Mouse (Mus musculus) kidney, adult 8-10 months (tissue): ENCODE data around the gene Slc39a9.

Experiments
- DNase-seq, 2 experiments: peaks; one replicate each; pipeline ENCODE4 v3.0.0; 2022

The Slc39a9 gene

GRCm38 (mm10) chr12:80654659-80655025, 11.0 kb downstream of the Slc39a9 start:
- no peak for DNase-seq

GRCm38 (mm10) chr12:80658661-80659060, 15.0 kb downstream of the Slc39a9 start:
- DNase-seq, result no peak

GRCm38 (mm10) chr12:80662322-80662721, 18.6 kb downstream of the Slc39a9 start:
- DNase-seq, result no peak

- no peak for DNase-seq
These were observed 20.3 kb downstream of the Slc39a9 start for GRCm38 (mm10) chr12:80663935-80664334.

GRCm38 (mm10) chr12:80668391-80668790, 24.7 kb downstream of the Slc39a9 start:
- DNase-seq, result no peak

GRCm38 (mm10) chr12:80673170-80673569, 29.5 kb downstream of the Slc39a9 start:
- peak; percentile 44 to 67 for DNase-seq

- DNase-seq, result peak; percentile 12 to 34
These were observed 37.7 kb downstream of the Slc39a9 start for GRCm38 (mm10) chr12:80681340-80681739.

- DNase-seq, result no peak
These were observed 39.9 kb downstream of the Slc39a9 start for GRCm38 (mm10) chr12:80683554-80683953.

- DNase-seq, result no peak
These were observed 40.6 kb downstream of the Slc39a9 start for GRCm38 (mm10) chr12:80684316-80684715.

GRCm38 (mm10) chr12:80687788-80688211, 44.1 kb downstream of the Slc39a9 start:
- peak; percentile 16 to 32 for DNase-seq

GRCm38 (mm10) chr12:80689696-80690095, 46.0 kb downstream of the Slc39a9 start:
- no peak for DNase-seq

- peak; percentile 13 to 19 for DNase-seq
These were observed 48.0 kb downstream of the Slc39a9 start for GRCm38 (mm10) chr12:80691671-80692091.

GRCm38 (mm10) chr12:80692269-80692972, 48.7 kb downstream of the Slc39a9 start, which contains the start of gene Plekhd1:
TSS of gene Plekhd1 (plus strand) at chr12:80692591.
- peak; percentile 65 to 77 for DNase-seq

- no peak for DNase-seq
These were observed 50.0 kb downstream of the Slc39a9 start for GRCm38 (mm10) chr12:80693700-80694099.

- DNase-seq, result peak in 1 of 2 experiments; percentile 17
These were observed 51.3 kb downstream of the Slc39a9 start for GRCm38 (mm10) chr12:80695004-80695403.

GRCm38 (mm10) chr12:80698526-80699143, 55.0 kb downstream of the Slc39a9 start:
- DNase-seq, result no peak

- DNase-seq, result no peak
These were observed 55.5 kb downstream of the Slc39a9 start for GRCm38 (mm10) chr12:80699144-80699531.

- no peak for DNase-seq
These were observed 57.6 kb downstream of the Slc39a9 start for GRCm38 (mm10) chr12:80701332-80701731.

- DNase-seq, result no peak
These were observed 62.7 kb downstream of the Slc39a9 start for GRCm38 (mm10) chr12:80706208-80706914.

- no peak for DNase-seq
These were observed 63.4 kb downstream of the Slc39a9 start for GRCm38 (mm10) chr12:80706915-80707604.

- DNase-seq, result no peak
These were observed 72.2 kb downstream of the Slc39a9 start for GRCm38 (mm10) chr12:80715915-80716314.

- DNase-seq, result no peak
These were observed 75.5 kb downstream of the Slc39a9 start for GRCm38 (mm10) chr12:80719141-80719540.

- DNase-seq, result no peak
These were observed 76.8 kb downstream of the Slc39a9 start for GRCm38 (mm10) chr12:80720507-80720906.
